Mouse (Mus musculus): ENCODE measurements at regions not wholly inside any gene's neighbourhood (a gene's known extent, or its start where the extent isn't known, plus 50 kb on each side); places are given as distances from the start of the nearest gene placed in this dataset.

- no peak overlapping the region for H3K9ac ChIP-seq
- 68% methylated on average over 1 of the region's 1 CpGs for WGBS
- no peaks in the 10 kb centered on the region for H3K27me3 ChIP-seq
- H3K4me1 ChIP-seq (replicated peaks), result no peaks in the 10 kb centered on the region; the same call in 1 of the 2 replicates
- no peaks in the 10 kb centered on the region for H3K9me3 ChIP-seq
- H3K27ac ChIP-seq (replicated peaks), result no peak overlapping the region
- H3K36me3 ChIP-seq, result no peaks in the 10 kb centered on the region
- no peak overlapping the region for H3K4me2 ChIP-seq
- no peak for ATAC-seq (ENCODE audit: low read depth)
- no peak overlapping the region for H3K4me3 ChIP-seq
Measured at GRCm38 (mm10) chr17:7656503-7656902, 170.6 kb downstream of the Fndc1 start.

- Histone ChIP-seq H3K36me3 (no peaks in the 10 kb centered on the region), H3K4me2 (no peak overlapping the region), H3K27ac (replicated peaks) (no peak overlapping the region), H3K27me3 (no peaks in the 10 kb centered on the region), H3K9me3 (no peaks in the 10 kb centered on the region), H3K9ac (no peak overlapping the region), H3K4me3 (no peak overlapping the region), H3K4me1 (replicated peaks) (no peaks in the 10 kb centered on the region; the same call in 1 of the 2 replicates)
- 91% methylated on average over 6 of the region's 6 CpGs for WGBS
- no peak for ATAC-seq (ENCODE audit: low read depth)
Measured at GRCm38 (mm10) chr17:7655966-7656365, 171.1 kb downstream of the Fndc1 start.

- Histone ChIP-seq H3K4me2 (no peak overlapping the region), H3K9ac (no peak overlapping the region), H3K4me3 (no peak overlapping the region), H3K27me3 (no peaks in the 10 kb centered on the region), H3K36me3 (no peaks in the 10 kb centered on the region), H3K9me3 (no peaks in the 10 kb centered on the region), H3K27ac (replicated peaks) (no peak overlapping the region), H3K4me1 (replicated peaks) (no peaks in the 10 kb centered on the region; the same call in 1 of the 2 replicates)
- WGBS, result 79% methylated on average over 7 of the region's 7 CpGs
- ATAC-seq (ENCODE audit: low read depth), result no peak
Measured at GRCm38 (mm10) chr17:7654064-7654564, 173.0 kb downstream of the Fndc1 start.

DNA sequence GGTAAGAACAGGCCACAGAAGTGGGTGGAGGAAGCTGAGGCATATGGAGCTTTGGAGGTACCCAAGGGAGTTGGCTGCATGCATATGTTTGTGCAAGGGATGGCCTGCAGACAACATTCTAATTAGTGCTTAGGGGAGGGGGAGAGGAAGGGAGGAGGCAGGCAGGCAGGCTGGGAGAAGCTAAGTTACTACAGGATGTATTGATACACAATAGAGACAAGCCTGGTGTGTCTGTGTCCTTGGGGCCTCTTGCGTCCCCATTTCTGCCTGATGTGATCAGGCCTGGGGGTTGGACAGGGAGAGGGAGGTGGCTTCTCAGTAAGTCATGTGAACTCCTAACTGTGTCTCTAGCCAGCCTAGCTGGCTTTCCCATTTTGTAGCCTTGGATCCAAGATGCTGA, 175.1 kb downstream of the Fndc1 start:
- H3K27ac ChIP-seq (replicated peaks), result no peak overlapping the region
- H3K4me1 ChIP-seq (replicated peaks), result no peaks in the 10 kb centered on the region; the same call in 1 of the 2 replicates
- H3K36me3 ChIP-seq, result no peaks in the 10 kb centered on the region
- no peak overlapping the region for H3K4me3 ChIP-seq
- H3K9ac ChIP-seq, result no peak overlapping the region
- H3K9me3 ChIP-seq, result no peaks in the 10 kb centered on the region
- no peak overlapping the region for H3K4me2 ChIP-seq
- WGBS, result 68% methylated on average over 1 of the region's 1 CpGs
- no peaks in the 10 kb centered on the region for H3K27me3 ChIP-seq
- ATAC-seq (ENCODE audit: low read depth), result no peak

DNA sequence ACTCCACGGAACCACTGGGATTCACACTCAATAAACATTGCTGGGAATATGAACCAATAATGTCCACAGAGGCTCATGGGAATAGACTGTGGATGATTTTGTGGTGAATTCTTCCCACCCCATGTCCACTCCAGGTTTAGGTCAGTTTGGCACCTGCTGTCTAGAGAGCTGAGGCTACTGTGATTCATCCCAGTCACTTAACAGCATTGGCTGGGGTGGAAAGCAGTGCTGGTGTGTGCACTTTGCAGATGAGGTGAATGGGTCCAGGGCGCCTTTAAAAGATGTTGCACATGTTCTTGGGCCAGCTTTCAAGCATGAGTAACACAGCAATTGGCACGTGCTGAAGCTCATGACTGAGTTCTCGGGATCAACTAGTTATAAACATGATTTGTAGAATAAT, 176.7 kb downstream of the Fndc1 start:
- H3K9ac ChIP-seq, result no peak overlapping the region
- H3K9me3 ChIP-seq, result no peaks in the 10 kb centered on the region
- H3K4me2 ChIP-seq, result no peak overlapping the region
- no peak overlapping the region for H3K4me3 ChIP-seq
- WGBS, result 91% methylated on average over 4 of the region's 4 CpGs
- no peaks in the 10 kb centered on the region for H3K36me3 ChIP-seq
- H3K4me1 ChIP-seq (replicated peaks), result no peaks in the 10 kb centered on the region; the same call in 1 of the 2 replicates
- no peak for ATAC-seq (ENCODE audit: low read depth)
- H3K27me3 ChIP-seq, result no peaks in the 10 kb centered on the region
- H3K27ac ChIP-seq (replicated peaks), result no peak overlapping the region

DNA sequence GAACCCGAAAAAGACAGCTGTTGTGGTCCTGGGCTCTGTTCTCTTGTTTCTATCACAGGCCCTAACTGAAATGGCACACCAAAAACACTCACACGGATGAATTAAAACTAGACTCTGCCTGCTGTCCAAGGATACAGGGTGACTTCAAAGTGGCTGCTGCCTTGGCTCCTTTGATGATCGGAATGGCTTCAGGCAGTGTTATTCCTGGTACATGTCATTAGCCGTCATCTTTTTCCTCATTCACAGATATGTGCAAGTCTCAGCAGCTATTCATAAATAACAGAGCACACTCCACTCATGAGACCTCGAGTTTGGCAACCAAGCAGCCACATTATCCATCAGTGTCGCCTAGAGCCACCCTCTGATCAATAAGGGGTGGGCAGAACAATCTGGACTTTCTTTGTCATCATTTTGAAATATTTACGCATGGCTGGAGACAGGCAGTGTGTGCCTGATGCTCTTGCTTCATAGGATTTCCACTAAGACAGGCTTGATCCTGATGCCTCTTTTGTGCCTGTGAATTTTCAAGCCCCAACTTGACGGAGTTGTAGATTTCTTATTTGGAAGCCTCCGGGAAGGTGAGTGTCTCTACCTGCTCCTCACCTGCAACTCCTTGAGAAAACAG, 182.1 kb downstream of the Fndc1 start:
- no peak overlapping the region for H3K9ac ChIP-seq
- no peak for ATAC-seq (ENCODE audit: low read depth)

GRCm38 (mm10) chr17:7643640-7644039, 183.5 kb downstream of the Fndc1 start:
- H3K4me1 ChIP-seq (replicated peaks), result peaks cover 19% of the 10 kb centered on the region
- 87% methylated on average over 4 of the region's 4 CpGs for WGBS
- H3K9me3 ChIP-seq, result no peaks in the 10 kb centered on the region
- no peak overlapping the region for H3K27ac ChIP-seq (replicated peaks)
- H3K36me3 ChIP-seq, result no peaks in the 10 kb centered on the region
- no peak overlapping the region for H3K4me2 ChIP-seq
- H3K9ac ChIP-seq, result no peak overlapping the region
- no peak overlapping the region for H3K4me3 ChIP-seq
- ATAC-seq (ENCODE audit: low read depth), result no peak
- no peaks in the 10 kb centered on the region for H3K27me3 ChIP-seq

More for the DNA sequence above, 182.1 kb downstream of the Fndc1 start:
- Histone ChIP-seq H3K27me3 (no peaks in the 10 kb centered on the region), H3K27ac (replicated peaks) (no peak overlapping the region), H3K4me3 (no peak overlapping the region), H3K4me2 (no peak overlapping the region), H3K4me1 (replicated peaks) (peaks cover 19% of the 10 kb centered on the region), H3K9me3 (no peaks in the 10 kb centered on the region), H3K36me3 (no peaks in the 10 kb centered on the region)
- WGBS, result 63% methylated on average over 9 of the region's 9 CpGs

DNA sequence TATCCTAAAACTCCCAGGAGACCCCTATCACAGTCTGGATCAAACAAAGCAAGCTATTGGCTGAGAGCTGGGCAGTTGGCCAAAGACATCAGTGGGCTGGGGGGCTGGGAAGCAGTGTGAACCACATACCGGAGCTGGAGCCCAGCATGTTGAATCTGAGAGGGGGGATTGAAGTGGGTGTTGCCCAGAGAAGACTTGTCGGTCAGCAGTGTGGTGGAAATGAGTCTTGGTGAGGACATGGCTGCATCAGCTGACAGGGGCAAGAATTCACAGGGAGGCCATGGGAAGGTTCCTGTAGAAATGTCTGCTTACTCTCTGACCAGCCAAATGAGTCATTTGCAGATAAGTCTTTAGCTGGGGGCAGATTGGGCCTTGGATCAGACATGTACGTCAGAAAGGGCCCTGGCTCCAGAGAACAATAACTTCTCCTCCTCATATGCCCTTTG, 184.6 kb downstream of the Fndc1 start:
- Histone ChIP-seq H3K27me3 (no peaks in the 10 kb centered on the region), H3K4me3 (no peak overlapping the region), H3K4me2 (no peak overlapping the region), H3K9ac (no peak overlapping the region), H3K36me3 (no peaks in the 10 kb centered on the region), H3K4me1 (replicated peaks) (peaks cover 19% of the 10 kb centered on the region), H3K27ac (replicated peaks) (no peak overlapping the region), H3K9me3 (no peaks in the 10 kb centered on the region)
- ATAC-seq (ENCODE audit: low read depth), result peak; percentile 84
- 43% methylated on average over 3 of the region's 3 CpGs for WGBS

- Histone ChIP-seq H3K4me1 (replicated peaks) (no peaks in the 10 kb centered on the region), H3K9me3 (no peaks in the 10 kb centered on the region), H3K27ac (replicated peaks) (no peak overlapping the region), H3K9ac (no peak overlapping the region), H3K4me3 (no peak overlapping the region), H3K4me2 (no peak overlapping the region), H3K36me3 (no peaks in the 10 kb centered on the region), H3K27me3 (no peaks in the 10 kb centered on the region)
- 78% methylated on average over 5 of the region's 5 CpGs for WGBS
- ATAC-seq (ENCODE audit: low read depth), result no peak
Measured at GRCm38 (mm10) chr17:7634291-7634664, 192.8 kb downstream of the Fndc1 start.

DNA sequence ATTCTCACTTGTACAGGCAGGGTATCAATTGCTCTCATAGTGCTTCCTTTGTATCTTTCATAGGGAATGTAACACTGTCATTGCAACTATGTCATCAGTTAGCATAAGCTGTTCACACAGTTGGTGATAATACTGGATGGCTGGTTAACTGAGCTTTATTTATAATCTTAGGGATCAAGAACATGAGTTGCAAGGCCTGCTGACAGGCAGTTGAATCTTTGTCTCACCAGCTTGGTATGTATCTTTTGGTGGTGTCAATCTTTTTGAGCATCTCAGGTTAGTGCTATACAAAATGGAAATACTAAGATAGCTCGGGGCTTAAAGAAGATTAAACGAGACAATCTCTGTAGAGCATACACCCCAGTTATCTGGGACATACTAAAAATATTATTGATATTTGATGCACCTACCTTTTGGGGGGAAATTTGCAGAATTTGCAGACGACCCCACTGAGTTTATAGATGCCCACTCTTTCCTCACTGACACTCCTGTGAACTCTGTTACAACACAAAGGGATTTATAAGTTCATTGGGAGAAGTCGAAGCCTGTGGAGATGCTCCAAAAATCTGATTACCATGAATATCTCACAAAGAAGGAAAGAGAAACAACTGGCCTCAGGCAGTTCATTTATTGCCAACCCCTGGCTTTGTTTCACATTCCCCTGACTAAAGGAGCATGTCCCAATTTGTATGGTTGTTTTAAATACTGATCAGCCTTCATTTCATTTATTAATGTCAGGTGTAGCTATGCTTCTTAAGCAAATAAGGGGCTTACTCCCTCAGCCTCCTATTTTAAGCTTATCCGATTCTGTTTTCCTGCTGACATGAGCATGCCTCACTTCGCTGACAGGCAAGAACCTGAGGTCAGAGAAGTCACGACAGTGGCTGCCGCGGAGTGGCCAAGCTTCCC, 193.5 kb downstream of the Fndc1 start:
- H3K4me3 ChIP-seq, result no peak overlapping the region
- ATAC-seq (ENCODE audit: low read depth), result no peak
- H3K27ac ChIP-seq (replicated peaks), result no peak overlapping the region
- H3K4me1 ChIP-seq (replicated peaks), result no peaks in the 10 kb centered on the region
- H3K4me2 ChIP-seq, result no peak overlapping the region
- no peaks in the 10 kb centered on the region for H3K27me3 ChIP-seq
- WGBS, result 73% methylated on average over 9 of the region's 9 CpGs
- H3K36me3 ChIP-seq, result no peaks in the 10 kb centered on the region
- H3K9me3 ChIP-seq, result no peaks in the 10 kb centered on the region
- H3K9ac ChIP-seq, result no peak overlapping the region

GRCm38 (mm10) chr17:7625746-7626145, 201.4 kb downstream of the Fndc1 start:
- H3K4me1 ChIP-seq (replicated peaks), result no peaks in the 10 kb centered on the region
- H3K4me3 ChIP-seq, result no peak overlapping the region
- H3K36me3 ChIP-seq, result no peaks in the 10 kb centered on the region
- ATAC-seq (ENCODE audit: low read depth), result no peak
- no peaks in the 10 kb centered on the region for H3K9me3 ChIP-seq
- H3K27me3 ChIP-seq, result no peaks in the 10 kb centered on the region
- no peak overlapping the region for H3K4me2 ChIP-seq
- H3K27ac ChIP-seq (replicated peaks), result no peak overlapping the region
- WGBS, result 81% methylated on average over 3 of the region's 3 CpGs
- H3K9ac ChIP-seq, result no peak overlapping the region

DNA sequence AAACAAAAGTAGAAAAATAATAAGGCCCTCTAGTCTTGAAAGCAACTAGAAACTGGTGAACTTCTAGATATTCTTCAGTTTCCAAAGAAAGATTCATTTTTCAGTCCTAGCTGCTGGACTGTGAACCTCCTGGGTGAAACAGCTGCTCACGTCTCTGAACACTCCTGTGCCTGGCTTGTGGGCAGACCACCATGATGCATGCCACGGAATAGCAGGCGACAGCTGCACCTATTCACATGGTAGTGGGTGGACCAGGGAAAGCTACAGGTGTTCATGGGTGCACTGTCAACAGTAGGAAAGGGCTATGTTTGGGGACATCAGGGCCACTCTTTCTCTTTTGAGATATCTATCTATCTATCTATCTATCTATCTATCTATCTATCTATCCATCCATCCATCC, 203.7 kb downstream of the Fndc1 start:
- no peak for ATAC-seq (ENCODE audit: low read depth)
- Histone ChIP-seq H3K9me3 (no peaks in the 10 kb centered on the region), H3K4me3 (no peak overlapping the region), H3K36me3 (no peaks in the 10 kb centered on the region), H3K4me1 (replicated peaks) (no peaks in the 10 kb centered on the region), H3K27me3 (no peaks in the 10 kb centered on the region), H3K9ac (no peak overlapping the region), H3K27ac (replicated peaks) (no peak overlapping the region), H3K4me2 (no peak overlapping the region)
- 88% methylated on average over 3 of the region's 3 CpGs for WGBS
